Mouse (Mus musculus): Measurements from ENCODE around the gene Igsf11.
A peak's percentile ranks its signal among the peaks of the same experiment; 100 is the strongest.

Igsf11 gene

GRCm38 (mm10) chr16:38892371-38892770, at the start of gene Igsf11:
Gene Igsf11, plus strand, starts transcription at chr16:38892671.
- DNase-seq, result no peak

- DNase-seq, result peak; percentile 5 to 14
These were observed 34.2 kb upstream of the Igsf11 start for GRCm38 (mm10) chr16:38858120-38858749.

- no peak for DNase-seq
These were observed 31.9 kb upstream of the Igsf11 start for GRCm38 (mm10) chr16:38860548-38860947.

GRCm38 (mm10) chr16:38864358-38864757, 28.1 kb upstream of the Igsf11 start:
- no peak for DNase-seq

GRCm38 (mm10) chr16:38873231-38873630, 19.2 kb upstream of the Igsf11 start:
- no peak for DNase-seq

- no peak for DNase-seq
These were observed 18.0 kb upstream of the Igsf11 start for GRCm38 (mm10) chr16:38874481-38874880.

- no peak for DNase-seq
These were observed 6.5 kb downstream of the Igsf11 start for GRCm38 (mm10) chr16:38898816-38899425.

GRCm38 (mm10) chr16:38900024-38900423, 7.6 kb downstream of the Igsf11 start:
- DNase-seq, result no peak

GRCm38 (mm10) chr16:38902111-38902778, 9.8 kb downstream of the Igsf11 start:
- DNase-seq, result peak; percentile 87 to 92

- no peak for DNase-seq
These were observed 10.5 kb downstream of the Igsf11 start for GRCm38 (mm10) chr16:38903020-38903419.

GRCm38 (mm10) chr16:38904202-38904601, 11.7 kb downstream of the Igsf11 start:
- no peak for DNase-seq

- no peak for DNase-seq
These were observed 13.4 kb downstream of the Igsf11 start for GRCm38 (mm10) chr16:38905911-38906310.

GRCm38 (mm10) chr16:38908304-38908703, 15.8 kb downstream of the Igsf11 start:
- no peak for DNase-seq

GRCm38 (mm10) chr16:38909506-38909905, 17.0 kb downstream of the Igsf11 start:
- DNase-seq, result no peak

- DNase-seq, result no peak
These were observed 17.6 kb downstream of the Igsf11 start for GRCm38 (mm10) chr16:38910088-38910487.

GRCm38 (mm10) chr16:38915451-38915850, 23.0 kb downstream of the Igsf11 start:
- no peak for DNase-seq

GRCm38 (mm10) chr16:38916053-38916786, 23.7 kb downstream of the Igsf11 start:
- no peak for DNase-seq

- no peak for DNase-seq
These were observed 24.4 kb downstream of the Igsf11 start for GRCm38 (mm10) chr16:38916885-38917284.

GRCm38 (mm10) chr16:38918121-38918520, 25.6 kb downstream of the Igsf11 start:
- DNase-seq, result no peak

GRCm38 (mm10) chr16:38920488-38920887, 28.0 kb downstream of the Igsf11 start:
- no peak for DNase-seq

GRCm38 (mm10) chr16:38924940-38925339, 32.5 kb downstream of the Igsf11 start:
- no peak for DNase-seq

- no peak for DNase-seq
These were observed 36.3 kb downstream of the Igsf11 start for GRCm38 (mm10) chr16:38928760-38929159.

- no peak for DNase-seq
These were observed 39.0 kb downstream of the Igsf11 start for GRCm38 (mm10) chr16:38931519-38931918.
